Mouse (Mus musculus): ENCODE measurements around the gene Hist1h2bp. TPM values are rescaled to one million over a fixed set of nuclear protein-coding genes. Genes with fewer than 3 reads are reported as not detected.
"Not testable (repeated sequence)": the region's sequence is repeated elsewhere in the genome, so short reads cannot be mapped to it uniquely, and the experiment has no call there.

The Hist1h2bp gene
- 0.74 and 1.8 TPM in 2 replicates for polyA plus RNA-seq (2014; fragmentation: Nextera tagmentation; extraction: Ambion mirVana)

DNA sequence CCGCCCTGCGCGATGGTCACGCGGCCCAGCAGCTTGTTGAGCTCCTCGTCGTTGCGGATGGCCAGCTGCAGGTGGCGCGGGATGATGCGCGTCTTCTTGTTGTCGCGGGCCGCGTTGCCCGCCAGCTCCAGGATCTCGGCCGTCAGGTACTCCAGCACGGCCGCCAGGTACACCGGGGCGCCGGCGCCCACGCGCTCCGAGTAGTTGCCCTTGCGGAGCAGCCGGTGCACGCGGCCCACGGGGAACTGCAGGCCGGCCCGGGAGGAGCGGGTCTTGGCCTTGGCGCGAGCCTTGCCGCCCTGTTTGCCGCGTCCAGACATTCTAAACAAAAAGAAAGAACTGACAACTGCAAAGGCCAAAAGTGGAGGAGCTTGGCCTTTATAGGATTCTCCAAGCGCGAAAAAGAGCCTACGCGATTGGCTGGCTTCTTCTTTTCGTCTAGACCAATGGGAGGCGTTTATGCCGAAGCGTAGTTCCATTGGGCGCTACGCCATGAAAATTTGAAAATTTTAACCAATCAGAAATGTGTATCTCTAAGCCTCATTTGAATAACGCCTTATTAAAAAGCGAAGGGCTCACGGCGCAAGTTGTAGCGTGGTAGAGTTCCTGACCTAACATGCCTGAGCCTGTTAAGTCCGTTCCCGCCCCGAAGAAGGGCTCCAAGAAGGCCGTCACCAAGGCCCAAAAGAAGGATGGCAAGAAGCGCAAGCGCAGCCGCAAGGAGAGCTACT lies at the start of gene Hist1h2bp, which contains the start of gene Hist1h2an:
Gene Hist1h2bp (plus strand): TSS at position 563 of the 731 bp plus-strand sequence.
Gene Hist1h2an (minus strand): TSS at position 320 of the 731 bp plus-strand sequence.
- not testable (repeated sequence) for H3K27me3 ChIP-seq (replicated peaks; ENCODE audit: control insufficient read depth, insufficient read depth, low read length); H3K36me3 ChIP-seq (ENCODE audit: control insufficient read depth, insufficient read depth, low read length); H3K9me3 ChIP-seq (ENCODE audit: control insufficient read depth, low read length)
- peak within 1 kb of the TSS; percentile 36 for H3K4me3 ChIP-seq (ENCODE audit: low read depth, low read length)
- H3K4me1 ChIP-seq (replicated peaks; ENCODE audit: control insufficient read depth, insufficient read depth, low read length), result peaks cover 31% of the 10 kb centered on the region
- DNase-seq (ENCODE audit: low spot score) (peak; percentile 93), ATAC-seq (replicated peaks; ENCODE audit: low FRiP score, low TSS enrichment, low read depth) (peak; percentile 94)
- H3K4me2 ChIP-seq (ENCODE audit: low read length), result peak within 1 kb of the TSS; percentile 55
- peak within 1 kb of the TSS; percentile 63 for H3K9ac ChIP-seq (ENCODE audit: low read length)
- H3K27ac ChIP-seq (ENCODE audit: low read depth), result peak within 1 kb of the TSS; percentile 88
- 0% methylated on average over 35 of the region's 63 CpGs for WGBS

DNA sequence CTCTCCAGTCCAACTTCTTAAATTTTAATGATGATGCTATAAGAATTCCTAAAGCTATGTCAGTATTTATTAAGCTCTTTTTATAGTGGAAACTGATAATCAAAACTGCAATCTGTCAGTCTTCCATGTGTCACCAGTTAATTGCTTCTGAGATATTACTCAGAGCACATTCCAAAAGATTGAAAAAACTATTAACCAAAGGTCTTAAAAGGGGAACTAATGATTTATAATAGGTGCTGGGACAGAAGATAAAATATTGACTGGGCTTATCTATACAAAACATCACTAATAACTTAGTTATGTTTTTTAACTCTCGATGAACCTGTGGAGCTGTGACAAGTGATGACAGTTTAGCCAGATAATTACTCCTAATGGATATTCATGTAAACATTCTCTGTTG lies 42.3 kb upstream of the Hist1h2bp start:
- no peak overlapping the region for H3K4me3 ChIP-seq (ENCODE audit: low read depth, low read length)
- no peak overlapping the region for H3K4me2 ChIP-seq (ENCODE audit: low read length)
- 23% methylated on average over 1 of the region's 1 CpGs for WGBS
- DNase-seq (ENCODE audit: low spot score), result no peak
- ATAC-seq (replicated peaks; ENCODE audit: low FRiP score, low TSS enrichment, low read depth), result no peak
- no peaks in the 10 kb centered on the region for H3K27me3 ChIP-seq (replicated peaks; ENCODE audit: control insufficient read depth, insufficient read depth, low read length)
- no peak overlapping the region for H3K27ac ChIP-seq (ENCODE audit: low read depth)
- H3K9ac ChIP-seq (ENCODE audit: low read length), result no peak overlapping the region
- no peaks in the 10 kb centered on the region for H3K36me3 ChIP-seq (ENCODE audit: control insufficient read depth, insufficient read depth, low read length)
- peaks cover 12% of the 10 kb centered on the region; the same call in 1 of the 2 replicates for H3K4me1 ChIP-seq (replicated peaks; ENCODE audit: control insufficient read depth, insufficient read depth, low read length)
- no peaks in the 10 kb centered on the region for H3K9me3 ChIP-seq (ENCODE audit: control insufficient read depth, low read length)

DNA sequence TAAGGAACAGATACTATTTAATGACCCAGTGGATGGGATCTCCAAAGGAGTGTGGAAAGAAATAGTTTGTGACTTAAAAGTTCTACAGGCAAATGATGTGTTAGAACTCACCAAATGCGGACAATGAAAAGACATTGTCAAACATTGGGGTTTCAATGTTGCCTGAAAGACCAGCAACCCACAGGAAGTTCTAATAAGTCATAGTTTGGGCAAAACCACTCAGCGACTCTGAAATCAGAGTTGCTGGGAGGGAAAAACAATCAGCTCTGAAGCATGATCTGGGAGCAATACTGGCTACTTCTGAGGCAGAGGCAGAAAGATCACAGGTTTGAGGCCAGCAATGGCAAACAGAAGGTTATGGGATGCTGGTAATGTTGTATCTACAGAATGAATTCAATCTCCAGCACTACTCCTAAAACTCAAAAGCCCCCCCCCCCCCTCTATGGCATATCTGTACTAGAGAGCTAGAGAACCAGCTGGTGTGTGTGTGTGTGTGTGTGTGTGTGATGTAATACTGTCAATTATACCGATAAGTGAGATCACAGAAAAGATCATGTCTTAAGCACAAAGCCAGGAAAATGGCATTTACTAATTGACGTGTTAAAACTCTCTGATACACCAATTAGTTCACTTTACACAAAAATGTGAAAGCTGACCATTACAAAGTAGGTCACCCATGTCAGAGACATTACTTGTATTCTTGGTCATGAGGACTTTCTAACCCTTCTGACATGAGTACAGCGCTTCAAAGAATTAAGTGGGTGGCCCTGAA lies 37.7 kb upstream of the Hist1h2bp start:
- 4% methylated on average over 5 of the region's 5 CpGs for WGBS
- peak overlapping the region; percentile 82 for H3K4me2 ChIP-seq (ENCODE audit: low read length)
- ATAC-seq (replicated peaks; ENCODE audit: low FRiP score, low TSS enrichment, low read depth), result no peak

DNA sequence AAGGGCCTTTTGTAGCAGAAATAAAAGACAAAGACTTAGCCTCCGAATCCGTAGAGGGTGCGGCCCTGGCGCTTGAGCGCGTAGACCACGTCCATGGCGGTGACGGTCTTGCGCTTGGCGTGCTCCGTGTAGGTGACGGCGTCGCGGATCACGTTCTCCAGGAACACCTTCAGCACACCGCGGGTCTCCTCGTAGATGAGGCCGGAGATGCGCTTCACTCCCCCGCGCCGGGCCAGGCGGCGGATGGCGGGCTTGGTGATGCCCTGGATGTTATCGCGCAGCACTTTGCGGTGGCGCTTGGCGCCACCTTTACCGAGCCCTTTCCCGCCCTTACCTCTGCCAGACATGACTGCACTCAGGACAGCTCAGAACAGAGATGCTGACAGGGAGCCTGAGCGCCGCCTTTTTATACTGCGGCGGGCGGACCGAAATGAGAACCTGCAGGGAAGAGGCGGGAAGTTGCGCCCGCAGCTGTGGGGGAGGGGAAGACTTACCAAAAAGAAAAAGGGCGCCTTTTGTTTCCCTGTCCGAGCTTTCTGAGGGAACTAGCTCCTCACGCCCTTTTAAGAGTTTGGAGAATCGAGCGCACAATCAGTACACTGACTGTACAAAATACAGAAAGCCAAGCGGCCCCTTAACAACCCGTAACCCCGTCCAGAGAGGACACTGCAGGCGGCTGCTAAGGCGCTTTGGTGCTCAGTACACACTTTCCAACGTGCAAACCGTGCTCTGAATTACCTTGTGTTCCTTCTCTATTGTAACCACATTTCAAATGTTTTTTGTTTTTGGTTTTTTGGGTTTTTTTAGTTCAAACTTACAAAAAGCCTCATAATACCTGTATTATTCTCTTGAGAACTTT lies 36.9 kb upstream of the Hist1h2bp start, which contains the start of gene Hist1h4k:
Gene Hist1h4k (minus strand): TSS at position 347 of the 859 bp plus-strand sequence.
- under 1% methylated on average over 39 of the region's 56 CpGs for WGBS
- peak within 1 kb of the TSS; percentile 77 for H3K4me3 ChIP-seq (ENCODE audit: low read depth, low read length)
- peak; percentile 99 for DNase-seq (ENCODE audit: low spot score)

More for the DNA sequence above, 37.7 kb upstream of the Hist1h2bp start:
- peak overlapping the region; percentile 88 for H3K9ac ChIP-seq (ENCODE audit: low read length)
- H3K4me1 ChIP-seq (replicated peaks; ENCODE audit: control insufficient read depth, insufficient read depth, low read length), result peaks cover 24% of the 10 kb centered on the region
- H3K27me3 ChIP-seq (replicated peaks; ENCODE audit: control insufficient read depth, insufficient read depth, low read length), result no peaks in the 10 kb centered on the region
- no peaks in the 10 kb centered on the region for H3K9me3 ChIP-seq (ENCODE audit: control insufficient read depth, low read length)
- no peaks in the 10 kb centered on the region for H3K36me3 ChIP-seq (ENCODE audit: control insufficient read depth, insufficient read depth, low read length)
- H3K27ac ChIP-seq (ENCODE audit: low read depth), result peak overlapping the region; percentile 97
- peak; percentile 73 for DNase-seq (ENCODE audit: low spot score)
- H3K4me3 ChIP-seq (ENCODE audit: low read depth, low read length), result peak overlapping the region; percentile 77

DNA sequence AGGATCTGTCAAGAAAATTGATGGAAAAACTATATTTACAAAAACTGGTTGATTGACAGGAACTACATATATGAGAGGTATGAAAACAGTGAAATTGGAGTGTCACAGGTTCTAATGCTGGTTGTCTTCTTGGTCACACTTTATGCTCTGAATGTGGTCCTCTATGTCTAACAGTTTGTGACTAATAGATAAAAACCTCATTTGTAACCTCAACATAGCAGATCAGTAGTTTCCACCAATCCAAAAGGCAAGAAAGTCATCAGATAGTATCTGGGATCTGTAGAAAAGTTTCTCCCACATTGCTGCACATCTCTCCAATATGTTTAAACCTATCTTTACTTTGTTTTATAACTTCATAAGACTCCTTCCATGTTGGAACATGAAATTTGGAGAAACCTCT lies 35.8 kb upstream of the Hist1h2bp start:
- no peak overlapping the region; the same call in 1 of the 2 replicates for H3K27ac ChIP-seq (ENCODE audit: low read depth)
- H3K36me3 ChIP-seq (ENCODE audit: control insufficient read depth, insufficient read depth, low read length), result no peaks in the 10 kb centered on the region
- H3K4me2 ChIP-seq (ENCODE audit: low read length), result no peak overlapping the region
- no peak for DNase-seq (ENCODE audit: low spot score)
- no peaks in the 10 kb centered on the region for H3K27me3 ChIP-seq (replicated peaks; ENCODE audit: control insufficient read depth, insufficient read depth, low read length)
- H3K9ac ChIP-seq (ENCODE audit: low read length), result no peak overlapping the region
- H3K9me3 ChIP-seq (ENCODE audit: control insufficient read depth, low read length), result no peaks in the 10 kb centered on the region
- H3K4me3 ChIP-seq (ENCODE audit: low read depth, low read length), result no peak overlapping the region
- H3K4me1 ChIP-seq (replicated peaks; ENCODE audit: control insufficient read depth, insufficient read depth, low read length), result peaks cover 24% of the 10 kb centered on the region
- ATAC-seq (replicated peaks; ENCODE audit: low FRiP score, low TSS enrichment, low read depth), result no peak

More for the DNA sequence above, 36.9 kb upstream of the Hist1h2bp start, which contains the start of gene Hist1h4k:
- not testable (repeated sequence) for H3K9me3 ChIP-seq (ENCODE audit: control insufficient read depth, low read length); H3K36me3 ChIP-seq (ENCODE audit: control insufficient read depth, insufficient read depth, low read length); H3K27me3 ChIP-seq (replicated peaks; ENCODE audit: control insufficient read depth, insufficient read depth, low read length)
- Histone ChIP-seq H3K27ac (ENCODE audit: low read depth) (peak within 1 kb of the TSS; percentile 97), H3K9ac (ENCODE audit: low read length) (peak within 1 kb of the TSS; percentile 88), H3K4me1 (replicated peaks; ENCODE audit: control insufficient read depth, insufficient read depth, low read length) (peaks cover 24% of the 10 kb centered on the region), H3K4me2 (ENCODE audit: low read length) (peak within 1 kb of the TSS; percentile 82)
- peak; percentile 85 for ATAC-seq (replicated peaks; ENCODE audit: low FRiP score, low TSS enrichment, low read depth)

DNA sequence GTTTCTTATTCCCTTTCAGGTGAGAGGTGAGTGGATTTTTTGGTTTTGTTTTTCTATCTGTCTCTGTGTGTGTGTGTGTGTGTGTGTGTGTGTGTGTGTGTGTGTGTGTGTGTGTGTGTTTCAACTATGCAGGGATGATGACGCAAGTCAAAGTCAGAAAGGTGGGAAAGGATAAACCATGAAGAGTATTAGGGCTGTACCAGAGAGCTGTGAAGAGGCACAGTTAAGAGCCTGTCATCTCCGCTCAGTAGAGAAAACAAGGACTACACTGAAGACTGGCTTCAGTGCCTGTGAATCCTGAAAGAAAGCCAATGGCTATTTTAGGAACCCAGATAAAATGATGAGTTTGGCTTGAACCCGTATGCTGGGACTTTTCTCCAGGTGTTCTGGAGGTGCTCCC lies 35.4 kb upstream of the Hist1h2bp start:
- no peak overlapping the region for H3K9ac ChIP-seq (ENCODE audit: low read length)
- no peaks in the 10 kb centered on the region for H3K9me3 ChIP-seq (ENCODE audit: control insufficient read depth, low read length)
- H3K27me3 ChIP-seq (replicated peaks; ENCODE audit: control insufficient read depth, insufficient read depth, low read length), result no peaks in the 10 kb centered on the region
- H3K4me1 ChIP-seq (replicated peaks; ENCODE audit: control insufficient read depth, insufficient read depth, low read length), result peaks cover 24% of the 10 kb centered on the region
- WGBS, result 68% methylated on average over 3 of the region's 3 CpGs
- no peak overlapping the region for H3K4me3 ChIP-seq (ENCODE audit: low read depth, low read length)
- H3K27ac ChIP-seq (ENCODE audit: low read depth), result peak overlapping the region; percentile 89
- H3K36me3 ChIP-seq (ENCODE audit: control insufficient read depth, insufficient read depth, low read length), result no peaks in the 10 kb centered on the region
- ATAC-seq (replicated peaks; ENCODE audit: low FRiP score, low TSS enrichment, low read depth), result no peak
- no peak for DNase-seq (ENCODE audit: low spot score)
- H3K4me2 ChIP-seq (ENCODE audit: low read length), result peak overlapping the region; percentile 70; the same call in 1 of the 2 replicates

DNA sequence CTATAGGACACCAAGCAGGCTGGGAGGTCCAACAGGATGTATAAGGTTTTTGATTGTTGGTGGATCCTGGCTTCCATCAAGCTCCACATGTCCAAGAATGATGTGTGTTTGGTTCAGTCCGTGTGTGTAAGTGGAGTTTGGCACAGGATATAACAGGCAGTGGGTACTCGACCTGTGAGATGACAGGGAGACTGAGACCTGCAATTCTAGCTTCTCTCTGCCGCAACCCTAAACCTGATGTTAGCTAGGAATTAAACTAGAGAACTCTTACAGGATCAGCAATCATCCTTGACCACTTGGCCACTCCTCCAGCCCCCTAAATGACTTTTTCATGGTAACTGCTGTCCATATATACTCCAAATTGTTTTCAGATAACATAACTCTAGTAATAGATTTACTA lies 34.9 kb upstream of the Hist1h2bp start:
- WGBS, result 23% methylated on average over 3 of the region's 3 CpGs
- peaks cover 24% of the 10 kb centered on the region for H3K4me1 ChIP-seq (replicated peaks; ENCODE audit: control insufficient read depth, insufficient read depth, low read length)
- H3K36me3 ChIP-seq (ENCODE audit: control insufficient read depth, insufficient read depth, low read length), result no peaks in the 10 kb centered on the region
- H3K9ac ChIP-seq (ENCODE audit: low read length), result peak overlapping the region; percentile 69
- peak overlapping the region; percentile 70 for H3K4me2 ChIP-seq (ENCODE audit: low read length)
- H3K27me3 ChIP-seq (replicated peaks; ENCODE audit: control insufficient read depth, insufficient read depth, low read length), result no peaks in the 10 kb centered on the region
- H3K4me3 ChIP-seq (ENCODE audit: low read depth, low read length), result peak overlapping the region; percentile 41
- ATAC-seq (replicated peaks; ENCODE audit: low FRiP score, low TSS enrichment, low read depth) (no peak), DNase-seq (ENCODE audit: low spot score) (no peak)
- H3K27ac ChIP-seq (ENCODE audit: low read depth), result peak overlapping the region; percentile 89
- no peaks in the 10 kb centered on the region for H3K9me3 ChIP-seq (ENCODE audit: control insufficient read depth, low read length)

DNA sequence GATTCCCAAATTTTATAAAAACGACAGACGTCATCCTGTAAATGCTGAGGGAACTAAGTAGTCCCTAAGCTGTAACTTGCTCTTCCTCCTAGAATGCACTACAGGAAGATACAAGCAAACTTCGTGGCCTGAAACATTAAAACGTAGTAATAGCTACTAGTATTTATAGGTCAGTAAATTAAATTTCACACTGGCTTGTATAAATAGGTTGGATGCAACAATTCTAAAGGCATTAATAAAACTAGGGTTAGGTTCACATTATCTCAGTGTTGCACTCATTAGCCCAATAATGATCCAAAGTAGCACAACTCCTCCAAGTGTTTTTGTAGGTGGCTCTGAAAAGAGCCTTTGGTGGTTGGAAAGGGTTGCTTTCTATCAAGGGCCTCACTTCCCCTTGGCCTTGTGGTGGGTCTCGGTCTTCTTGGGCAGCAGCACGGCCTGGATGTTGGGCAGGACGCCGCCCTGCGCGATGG lies 34.2 kb upstream of the Hist1h2bp start:
- H3K27me3 ChIP-seq (replicated peaks; ENCODE audit: control insufficient read depth, insufficient read depth, low read length), result no peaks in the 10 kb centered on the region
- peak overlapping the region; percentile 69 for H3K9ac ChIP-seq (ENCODE audit: low read length)
- 2% methylated on average over 10 of the region's 10 CpGs for WGBS
- peak; percentile 66 for DNase-seq (ENCODE audit: low spot score)
- peak overlapping the region; percentile 70 for H3K4me2 ChIP-seq (ENCODE audit: low read length)
- H3K4me3 ChIP-seq (ENCODE audit: low read depth, low read length), result peak overlapping the region; percentile 41
- peaks cover 24% of the 10 kb centered on the region for H3K4me1 ChIP-seq (replicated peaks; ENCODE audit: control insufficient read depth, insufficient read depth, low read length)
- no peaks in the 10 kb centered on the region for H3K36me3 ChIP-seq (ENCODE audit: control insufficient read depth, insufficient read depth, low read length)
- no peaks in the 10 kb centered on the region for H3K9me3 ChIP-seq (ENCODE audit: control insufficient read depth, low read length)
- no peak for ATAC-seq (replicated peaks; ENCODE audit: low FRiP score, low TSS enrichment, low read depth)
- peak overlapping the region; percentile 89 for H3K27ac ChIP-seq (ENCODE audit: low read depth)

Measured in intestine, embryonic 14.5 days (tissue).